Mouse (Mus musculus) kidney, postnatal 36 days (tissue): ENCODE results near the gene Glp2r.

ENCODE experiments used
- DNase-seq, 2 experiments: peaks; one replicate each; pipeline ENCODE4 v3.0.0; 2021 to 2022; ENCODE audit warnings: mixed read lengths in 2 of 2

Gene Glp2r

DNA sequence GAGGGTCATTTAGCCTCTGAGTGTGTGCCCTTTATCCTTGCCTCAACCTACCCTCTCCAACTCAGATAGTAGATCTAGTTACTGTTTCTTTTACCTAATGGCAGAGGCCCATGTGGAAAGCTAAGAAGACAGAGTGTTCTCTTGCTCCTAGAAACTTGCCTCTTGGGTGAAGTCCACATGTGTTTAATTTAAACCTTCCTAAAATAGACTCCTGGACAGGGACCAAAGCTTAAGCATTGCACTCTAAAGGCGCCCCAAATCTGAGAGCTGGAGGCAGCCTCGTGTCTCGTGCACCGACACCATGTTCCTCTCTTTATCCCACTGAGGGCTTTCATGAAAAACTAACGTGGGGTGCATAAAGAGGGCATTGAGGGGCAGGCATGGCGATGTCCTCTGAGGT, 43.9 kb downstream of the Glp2r start:
- no peak for DNase-seq

DNA sequence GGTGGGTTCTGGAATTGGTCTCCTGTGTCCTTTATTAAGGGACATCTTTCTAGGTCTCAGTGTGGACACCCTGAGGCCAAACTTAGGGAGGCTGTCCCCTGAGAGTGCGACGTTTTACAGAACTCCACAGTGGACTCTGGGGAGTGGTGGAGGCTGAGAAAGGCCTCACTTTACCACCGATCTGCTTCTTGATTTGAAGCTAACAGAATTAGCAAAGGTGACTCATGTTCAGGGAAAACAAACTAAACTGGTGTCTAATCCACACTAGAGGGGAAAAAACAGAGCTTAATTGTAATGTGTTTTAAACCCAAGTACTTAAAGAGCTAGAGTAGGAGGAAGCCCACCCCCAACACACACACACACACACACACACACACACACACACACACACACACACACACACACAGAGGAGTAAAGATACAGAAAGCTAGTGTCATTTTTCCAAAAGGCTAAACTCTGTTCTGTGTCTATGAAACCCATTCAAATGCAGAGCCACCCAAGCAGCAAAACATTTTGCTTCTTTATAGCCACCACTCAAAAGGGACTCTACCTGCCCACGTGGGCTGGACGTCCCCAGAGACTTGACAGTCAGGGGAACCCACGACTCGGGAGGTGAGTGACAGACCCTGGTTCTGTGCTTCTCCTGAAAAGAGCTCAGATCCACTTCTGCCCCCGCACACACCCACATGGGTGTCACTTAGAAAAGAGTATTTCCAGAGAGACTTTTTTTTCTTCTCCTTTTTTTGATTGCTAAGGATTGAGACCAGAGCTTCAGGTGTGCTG, 47.5 kb downstream of the Glp2r start:
- DNase-seq = no peak

DNA sequence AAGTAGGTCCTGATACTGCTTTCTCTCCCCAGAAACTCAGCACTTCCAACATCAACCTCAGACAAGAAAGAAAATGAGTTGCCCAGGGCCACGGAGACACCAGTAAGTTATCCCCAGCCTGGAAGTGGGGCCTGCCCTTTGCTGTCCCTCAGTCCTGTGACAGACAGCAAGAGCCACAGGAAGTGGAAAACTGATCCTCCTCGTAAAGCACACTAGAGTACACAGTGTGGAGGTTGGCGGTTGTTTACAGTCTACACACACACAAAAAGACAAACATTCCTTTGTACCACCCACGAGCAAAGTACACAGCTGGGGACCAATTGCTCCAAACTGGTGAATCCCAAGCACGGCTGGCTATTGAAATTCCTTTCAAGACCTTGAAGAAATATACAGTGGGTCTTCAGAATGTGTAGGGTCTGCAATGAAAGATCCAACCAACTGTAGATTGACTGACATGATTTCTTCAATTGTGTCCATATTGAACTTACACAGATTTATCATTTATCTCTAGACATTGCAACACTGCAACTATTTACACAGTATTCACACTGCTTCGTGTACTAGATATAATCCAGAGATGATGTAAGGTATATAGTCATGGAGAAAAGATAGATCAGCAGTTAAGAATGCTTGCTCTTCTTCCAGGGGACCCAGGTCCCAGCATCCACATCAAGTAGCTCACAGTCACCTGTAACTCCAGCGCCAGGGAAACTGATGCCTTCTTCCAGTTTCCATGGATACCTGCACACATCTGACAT, 48.4 kb downstream of the Glp2r start:
- DNase-seq = no peak

DNA sequence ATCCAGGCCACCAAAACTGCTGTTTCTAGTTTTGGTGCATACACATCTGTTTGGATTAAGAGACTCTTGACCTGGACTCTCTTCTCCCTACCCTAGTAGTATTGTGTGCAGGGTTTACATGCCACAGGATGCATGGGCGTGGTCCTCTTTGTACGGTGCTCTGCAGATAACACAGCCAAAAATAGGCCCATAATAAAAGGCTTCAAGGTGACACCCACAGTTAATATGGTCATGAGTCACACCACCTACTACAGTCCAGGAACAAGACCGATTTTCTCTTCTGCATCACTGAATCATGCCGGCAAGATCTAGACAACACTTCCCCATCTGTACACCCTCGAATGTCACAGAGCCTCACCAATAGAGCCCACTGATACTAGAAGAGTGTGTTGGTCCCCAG, 49.5 kb downstream of the Glp2r start:
- no peak for DNase-seq

DNA sequence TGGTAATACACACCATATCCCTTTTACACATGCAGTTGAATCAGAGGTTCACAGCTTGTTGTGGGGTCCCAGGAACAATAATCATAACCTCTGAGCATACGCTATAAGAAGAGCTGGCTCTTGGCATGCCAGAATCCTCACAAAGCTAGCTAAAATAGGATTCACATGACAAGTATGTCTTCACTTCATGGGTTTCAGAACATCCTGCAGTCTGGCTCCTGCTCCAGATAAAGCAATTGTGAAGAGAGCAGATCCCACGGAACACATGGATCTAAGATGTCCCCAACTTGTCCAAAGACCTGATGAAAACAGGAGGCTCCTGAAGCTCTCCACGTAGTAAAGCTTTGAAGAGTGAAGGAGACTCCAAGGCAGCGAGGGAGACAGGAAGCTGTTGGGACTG, 55.6 kb downstream of the Glp2r start:
- no peak for DNase-seq

DNA sequence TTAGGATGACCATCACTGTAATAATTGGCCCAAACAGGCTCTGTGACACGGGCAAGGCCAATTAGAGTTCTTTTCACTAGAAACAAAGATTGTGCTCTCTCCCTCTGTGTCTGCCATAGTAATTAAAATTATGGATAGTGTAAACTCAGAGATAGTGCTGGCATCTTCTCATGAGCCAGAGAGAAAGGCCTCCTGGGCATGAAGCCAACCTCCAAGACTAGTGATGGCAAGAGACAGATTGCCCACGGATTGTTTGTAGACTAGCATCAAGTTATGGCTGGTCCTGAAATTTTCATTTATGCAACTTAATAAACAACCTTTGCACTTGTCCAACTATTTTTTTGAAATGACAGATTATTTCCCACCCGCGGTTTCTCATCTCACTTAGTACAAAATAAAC, 58.0 kb downstream of the Glp2r start:
- no peak for DNase-seq

DNA sequence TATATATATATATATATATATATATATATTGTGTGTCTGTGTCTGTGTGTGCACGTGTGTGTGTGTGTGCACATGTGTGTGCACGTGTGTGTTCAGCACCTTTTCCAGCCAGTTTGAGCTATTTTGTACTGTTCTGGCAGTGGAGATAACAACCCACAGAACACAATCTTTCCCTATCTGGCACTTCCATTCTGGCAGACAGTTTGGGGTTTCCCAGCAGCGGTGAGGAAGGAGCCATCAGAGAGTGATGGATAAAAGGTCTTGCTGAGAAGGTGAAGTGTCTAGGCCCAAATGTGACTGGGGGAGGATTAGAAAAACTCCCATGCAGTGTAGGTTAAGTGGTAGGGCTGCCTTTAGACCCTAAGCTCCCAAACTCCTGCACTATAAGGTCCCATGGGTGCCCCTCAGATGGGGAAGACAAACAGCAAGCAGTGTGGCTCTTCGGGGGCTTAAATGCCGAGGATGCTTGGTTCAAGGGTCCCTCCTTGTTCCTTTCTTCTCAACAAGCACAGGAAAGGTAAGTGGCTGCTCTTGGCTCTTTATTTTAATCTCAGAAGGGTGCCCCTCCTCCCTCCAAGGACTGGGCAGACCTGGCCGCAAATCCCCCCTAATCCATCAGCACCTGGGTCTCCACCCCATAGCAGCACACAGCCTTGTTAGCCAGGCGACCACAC, 76.1 kb downstream of the Glp2r start, which contains the start of gene Rcvrn:
TSS of gene Rcvrn (plus strand) at position 624 of the 674 bp plus-strand sequence.
- DNase-seq = no peak

DNA sequence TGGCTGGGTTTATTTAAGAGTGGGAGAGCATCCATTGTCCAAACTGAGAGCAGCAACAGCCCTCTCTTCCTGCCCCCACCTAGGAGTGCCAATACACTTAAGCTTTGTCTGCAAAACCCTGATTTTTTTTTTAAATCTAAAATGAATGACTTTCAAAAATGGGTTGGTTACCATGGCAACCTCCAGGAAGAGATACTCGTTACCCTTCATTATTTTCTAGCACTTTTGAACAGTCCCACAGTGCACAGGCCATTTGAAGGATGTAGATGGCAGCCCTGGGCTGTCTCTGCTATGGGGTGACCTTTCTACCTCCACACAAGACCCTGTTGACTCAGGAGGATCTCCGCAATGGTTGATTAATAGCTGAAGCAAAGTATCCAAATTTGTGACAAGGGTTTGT, 84.8 kb downstream of the Glp2r start:
- DNase-seq = no peak

DNA sequence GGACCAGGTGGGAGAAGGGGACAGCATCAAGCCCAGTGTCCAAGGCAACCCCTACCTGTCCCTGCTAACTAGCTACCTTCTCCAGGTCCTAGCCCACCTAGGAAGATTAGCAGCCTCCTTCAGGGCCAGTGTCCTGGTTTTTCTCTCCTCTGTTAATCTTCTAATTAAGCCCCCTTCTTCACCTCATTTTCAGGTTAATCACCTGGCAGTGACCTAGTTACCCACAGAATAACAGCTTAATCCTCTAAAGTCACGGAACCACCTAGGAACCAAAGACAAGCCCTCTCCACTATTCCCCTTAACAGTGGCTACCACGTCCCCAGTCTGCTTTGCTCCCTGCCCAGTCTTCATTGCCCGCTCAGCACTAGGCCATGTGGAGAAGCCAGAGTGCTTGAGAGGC, 89.1 kb downstream of the Glp2r start:
- DNase-seq = no peak

DNA sequence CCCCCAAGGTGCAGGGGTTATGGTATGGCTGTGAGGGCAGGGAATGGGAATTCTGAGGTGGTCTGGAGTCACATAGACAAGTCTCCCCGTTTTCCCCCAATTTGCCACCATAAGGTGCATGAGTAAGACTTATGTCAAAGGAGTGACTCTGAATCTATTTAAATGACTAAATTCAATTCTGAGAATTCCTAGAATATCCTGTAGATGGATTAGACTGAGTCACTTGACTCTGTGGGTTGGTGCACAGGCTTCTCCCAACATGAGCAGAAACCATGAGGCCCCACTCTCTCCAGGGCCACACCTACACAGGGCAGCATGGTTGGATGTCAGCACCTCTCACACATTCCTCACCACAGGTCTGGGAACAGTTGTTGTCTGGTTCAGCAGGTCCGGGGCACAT, 91.0 kb downstream of the Glp2r start:
- DNase-seq = no peak

DNA sequence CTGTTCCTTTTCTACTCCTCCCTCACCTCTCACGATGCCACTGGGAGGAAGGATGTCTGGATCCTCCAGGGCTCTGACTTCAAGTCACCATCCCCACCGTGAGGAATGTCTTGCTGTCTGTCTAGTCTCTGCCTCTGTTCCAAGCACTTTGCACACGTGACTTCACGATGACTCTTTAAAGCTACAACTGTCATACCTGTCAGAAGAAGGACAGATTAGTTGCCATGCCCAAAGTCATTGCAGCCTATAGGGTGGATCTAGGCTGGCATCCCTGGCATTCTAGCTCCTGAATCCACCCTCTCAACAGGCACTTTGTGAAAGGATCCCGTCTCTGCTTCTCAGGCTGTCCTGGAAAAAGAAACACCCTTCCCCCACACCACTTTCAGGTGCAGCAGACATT, 91.7 kb downstream of the Glp2r start:
- no peak for DNase-seq

DNA sequence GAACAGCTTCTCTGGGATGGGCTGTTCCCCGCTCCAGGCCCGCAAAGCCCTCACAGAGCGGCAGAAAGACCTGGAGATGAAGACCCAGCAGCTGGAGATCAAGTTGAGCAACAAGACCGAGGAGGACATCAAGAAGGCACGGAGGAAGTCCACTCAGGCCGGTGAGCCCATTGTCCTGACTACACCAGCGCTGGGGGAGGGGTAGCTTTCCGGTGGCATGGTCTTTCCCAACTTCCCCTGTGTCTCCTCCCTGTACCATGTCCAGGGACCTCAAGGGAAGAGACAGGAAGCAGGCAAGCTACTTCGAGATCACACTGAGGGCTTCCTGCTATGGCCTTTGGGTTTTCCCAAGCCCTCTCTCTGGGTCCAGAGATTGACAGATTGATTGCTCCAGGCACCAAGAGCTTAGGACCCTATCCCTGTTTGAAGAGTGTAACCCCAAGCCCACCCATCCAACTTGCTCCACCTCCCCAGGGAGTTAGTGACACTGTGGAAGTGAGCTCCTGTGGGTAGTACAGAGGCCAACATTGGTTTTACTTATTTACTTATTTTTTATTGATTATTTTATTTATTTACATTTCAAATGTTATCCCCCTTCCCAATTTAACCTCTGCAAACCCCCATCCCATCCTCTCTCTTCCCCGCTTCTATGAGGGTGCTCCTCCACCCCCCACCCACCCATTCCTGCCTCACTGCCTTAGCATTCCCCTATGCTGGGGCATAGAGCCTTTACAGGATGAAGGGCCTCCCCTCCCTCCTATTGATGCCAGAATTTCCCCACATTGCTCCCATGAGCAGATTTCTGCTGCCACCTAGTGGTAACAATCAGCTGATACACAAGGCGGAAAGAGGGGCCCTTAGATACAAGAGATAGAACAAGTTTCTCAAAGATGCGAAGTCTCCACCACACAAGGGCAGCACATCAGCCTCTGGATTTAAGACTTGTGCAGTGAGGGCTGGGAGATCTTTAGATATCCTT, 95.1 kb downstream of the Glp2r start:
- peak; percentile 56 to 69 for DNase-seq

DNA sequence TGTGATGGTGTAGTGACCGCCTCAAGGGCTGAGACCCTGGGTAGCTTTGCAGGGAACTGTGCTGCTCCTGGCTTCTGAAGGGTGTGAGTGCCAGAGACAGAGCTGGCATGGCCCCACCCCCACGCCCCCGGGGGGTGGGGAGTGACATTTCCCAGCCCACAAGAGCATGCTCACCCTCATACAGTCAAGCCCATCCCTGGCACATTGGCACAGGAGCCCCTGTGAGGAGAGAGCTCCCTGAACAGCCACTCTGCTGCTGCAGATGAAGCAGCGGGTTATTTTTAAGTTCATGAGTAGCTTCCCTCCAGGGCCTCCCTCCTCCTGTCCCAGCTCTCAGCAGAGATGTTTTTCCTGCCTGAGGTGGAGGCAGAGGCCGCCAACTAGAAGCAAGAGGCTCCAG, 98.8 kb downstream of the Glp2r start:
- DNase-seq = no peak

DNA sequence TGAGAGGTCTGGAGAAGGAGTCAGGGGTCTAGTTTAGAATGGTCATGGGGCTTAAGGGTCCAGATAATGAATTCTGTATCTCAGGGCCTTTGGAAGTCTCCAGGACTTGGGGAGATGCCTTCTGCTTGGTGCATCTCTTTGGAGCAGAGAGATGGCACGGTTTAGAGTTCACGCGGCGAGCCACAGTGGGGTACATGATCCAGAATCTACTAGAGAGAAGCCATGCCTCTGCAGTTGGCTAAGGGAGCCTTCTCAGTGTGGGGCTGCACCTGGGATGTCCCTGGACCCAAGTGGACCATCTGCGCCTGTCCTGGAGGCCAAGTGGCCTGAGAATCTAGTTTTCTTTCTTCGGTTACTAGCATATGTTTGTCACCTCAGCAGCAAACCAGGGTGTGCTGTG, 100.9 kb downstream of the Glp2r start:
- no peak for DNase-seq

DNA sequence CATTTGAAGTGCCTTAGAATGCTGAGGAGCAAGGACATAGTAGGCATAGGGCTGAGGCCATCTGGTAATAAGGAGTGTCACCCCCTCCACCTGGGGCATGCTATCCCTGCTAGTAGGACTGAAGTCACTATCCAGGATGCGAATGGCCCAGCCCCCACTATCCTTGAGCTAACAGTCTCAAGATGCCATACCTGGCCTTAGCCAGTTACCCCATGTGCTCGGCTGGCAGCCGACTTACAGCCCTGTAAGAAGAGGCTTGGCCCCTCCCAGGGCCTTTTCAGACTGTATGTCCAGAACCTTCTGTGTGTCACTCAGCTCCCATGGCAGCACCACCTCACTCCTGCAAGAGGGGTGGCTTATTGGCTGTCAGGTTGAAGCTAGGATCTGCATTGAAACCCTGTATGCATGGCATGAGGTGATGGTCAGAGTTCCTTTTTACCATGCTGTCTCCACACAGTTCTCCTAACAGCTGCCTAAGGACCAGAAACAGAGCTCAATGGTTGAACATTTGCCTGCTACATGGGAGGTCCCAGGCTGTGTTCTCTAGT, 102.4 kb downstream of the Glp2r start:
- no peak for DNase-seq

DNA sequence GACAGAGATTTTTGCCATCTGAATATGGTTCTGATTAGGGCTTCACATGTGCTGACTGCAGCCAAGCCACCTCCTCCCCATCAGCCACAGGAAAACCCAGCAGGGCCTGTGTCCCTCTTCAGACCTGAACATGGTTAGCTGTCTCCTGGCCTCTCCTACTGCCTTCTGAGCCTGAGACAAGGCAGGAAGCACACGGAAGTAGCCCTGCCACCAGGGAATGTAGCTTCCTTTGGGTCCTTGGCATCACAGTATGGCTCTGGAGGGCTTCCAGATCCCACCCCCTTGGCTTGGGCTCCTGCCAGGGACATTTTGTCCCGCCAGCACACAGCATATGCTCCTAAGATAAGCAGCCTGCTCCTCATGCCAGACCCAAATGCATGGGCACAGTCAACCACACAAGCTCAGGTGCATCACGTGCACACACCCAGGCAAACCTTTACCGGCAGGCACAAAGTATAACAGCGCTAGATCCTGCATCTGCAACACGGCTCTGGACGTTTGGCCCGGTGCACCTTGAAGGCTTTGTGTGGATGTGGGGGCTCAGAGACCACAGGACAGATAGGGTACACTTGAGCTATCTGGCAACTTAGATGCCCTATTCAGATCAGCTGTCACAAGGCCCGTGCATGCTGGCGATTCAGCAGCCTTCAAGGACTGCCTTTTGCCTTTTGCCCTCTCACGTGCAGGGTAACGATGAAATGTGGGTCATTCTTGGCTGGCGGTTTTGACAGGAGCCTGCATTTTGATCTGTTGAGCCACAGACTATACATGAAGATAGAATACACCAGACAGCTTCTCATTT, 103.2 kb downstream of the Glp2r start:
- peak; percentile 62 to 65 for DNase-seq

DNA sequence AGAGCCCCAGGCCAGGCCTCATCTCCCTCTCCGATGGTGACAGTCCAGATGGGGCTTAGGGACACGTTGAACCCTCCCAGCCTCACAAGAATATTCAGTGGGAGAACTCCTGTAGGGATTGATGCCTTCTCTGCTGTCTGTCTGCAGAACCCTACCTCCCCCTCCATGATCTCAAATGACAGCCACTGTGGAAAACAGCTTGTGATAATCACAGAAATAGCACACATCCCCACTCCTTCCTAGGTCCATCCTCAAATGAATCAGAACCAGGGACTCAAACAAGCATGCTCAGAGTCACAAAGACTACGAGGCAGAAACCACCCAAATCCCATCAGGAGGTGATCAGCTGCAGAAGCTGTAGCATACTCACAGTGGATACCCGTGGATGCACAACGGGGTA, 104.8 kb downstream of the Glp2r start:
- DNase-seq = no peak

DNA sequence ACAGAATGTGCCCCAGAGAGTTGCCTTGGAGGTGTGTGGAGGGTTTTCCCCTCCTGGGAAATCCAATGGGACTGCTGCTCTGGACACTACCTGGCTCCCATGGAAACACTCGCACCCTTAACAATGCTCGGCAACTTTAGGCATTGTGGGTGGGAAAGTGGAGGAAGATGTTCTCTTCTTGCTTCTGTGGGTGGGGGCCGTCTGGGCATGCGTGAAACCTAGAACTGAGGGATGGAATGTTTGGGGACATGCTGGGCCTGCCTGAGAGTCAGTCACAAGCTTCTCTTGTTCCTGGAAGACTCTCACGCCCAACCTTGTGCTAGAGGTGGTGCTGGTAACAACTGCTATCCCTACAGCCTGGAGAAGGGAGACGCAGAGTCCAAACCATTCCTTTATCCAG, 106.0 kb downstream of the Glp2r start:
- DNase-seq = no peak

DNA sequence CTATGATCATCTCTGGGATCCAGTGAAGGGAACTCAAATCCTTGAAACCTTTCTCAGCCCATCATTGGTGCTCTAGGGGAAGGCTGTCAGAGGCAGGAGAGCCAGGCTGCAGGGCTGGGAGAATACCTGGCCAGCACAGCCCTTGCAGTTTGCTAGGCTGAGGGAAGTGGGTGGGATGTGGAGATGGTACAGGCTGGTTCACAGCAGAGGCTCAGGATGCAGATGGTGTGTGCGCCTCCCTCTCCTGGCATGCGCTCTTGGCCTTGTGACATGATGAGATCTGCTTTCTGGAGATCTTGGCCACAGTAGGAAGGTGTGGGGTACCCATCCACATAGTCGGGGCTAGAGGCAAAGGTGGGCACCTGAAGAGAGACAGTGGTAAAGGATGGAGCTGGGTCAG, 106.7 kb downstream of the Glp2r start:
- DNase-seq = no peak

DNA sequence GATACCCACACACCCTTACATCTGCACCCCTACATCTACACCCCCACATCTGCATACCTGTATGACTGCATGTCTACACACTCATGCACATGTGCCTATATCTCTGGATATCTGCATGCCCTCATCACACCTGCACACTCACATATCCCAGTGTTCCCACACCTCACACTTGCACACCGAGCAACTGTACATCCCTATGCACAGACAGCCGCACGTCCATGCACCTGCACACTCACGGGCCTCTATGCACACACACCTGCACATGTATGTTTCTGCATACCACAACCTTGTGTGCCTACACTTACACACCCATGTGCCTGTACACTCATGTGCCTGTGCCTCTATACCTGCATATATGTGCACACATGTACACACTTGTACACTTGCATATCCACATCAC, 107.5 kb downstream of the Glp2r start:
- DNase-seq = no peak

DNA sequence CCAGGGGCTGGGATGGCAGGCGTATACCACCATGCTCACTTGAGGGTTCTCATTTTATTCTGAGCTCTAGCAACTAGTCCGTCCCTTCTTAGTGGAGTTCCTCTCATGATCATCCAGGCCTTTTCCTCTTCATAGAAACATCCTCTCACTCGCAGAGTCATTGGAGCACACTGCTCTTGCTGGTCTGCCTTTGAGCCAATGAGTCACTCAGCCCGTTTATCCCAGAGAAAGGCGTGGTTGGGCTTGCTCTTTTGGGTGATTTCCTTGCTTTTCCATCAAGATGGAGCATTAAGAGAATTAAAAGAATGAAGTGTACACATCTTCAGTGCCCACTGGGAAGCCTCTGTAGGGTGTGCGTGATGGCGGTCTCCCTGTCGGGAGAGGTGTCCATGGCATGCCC, 109.5 kb downstream of the Glp2r start:
- no peak for DNase-seq
